Mouse (Mus musculus): ENCODE data around the gene Plcxd3. TPM values are rescaled to one million over a fixed set of nuclear protein-coding genes. Genes with fewer than 3 reads are reported as not detected.
"Not testable (repeated sequence)": the region's sequence is repeated elsewhere in the genome, so short reads cannot be mapped to it uniquely, and the experiment has no call there.

The Plcxd3 gene
- polyA plus RNA-seq, 1 experiment from 2014 or later, result 0.43 TPM

DNA sequence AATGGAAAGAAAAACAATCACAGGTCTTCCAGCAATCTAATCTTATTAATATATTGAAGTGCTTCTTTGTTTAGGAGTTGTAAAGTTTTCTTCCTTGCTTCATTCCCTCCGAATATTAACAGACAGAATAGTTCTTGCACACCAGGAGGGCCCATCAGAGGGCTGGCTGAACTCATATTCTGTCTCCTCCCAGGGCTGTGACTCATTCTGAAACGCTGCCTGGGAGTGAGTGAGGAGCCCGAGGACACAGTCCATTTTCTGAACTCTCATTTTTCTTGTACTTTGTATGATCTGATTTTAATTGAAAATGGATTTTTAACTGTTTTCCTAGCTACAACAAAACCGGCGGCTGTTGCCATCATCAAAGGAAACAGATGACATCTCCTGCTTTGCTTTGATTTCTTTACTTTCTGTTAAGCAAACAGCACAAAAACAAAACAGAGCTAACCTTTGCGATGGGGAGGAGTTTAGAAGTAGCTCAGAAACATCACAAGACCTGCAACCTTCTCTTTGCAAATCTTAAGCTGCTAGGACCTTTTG is 186.2 kb downstream of the Plcxd3 start:
- 45% methylated on average over 6 of the region's 6 CpGs for WGBS (ENCODE audit: insufficient replicate concordance)
- no peak for ATAC-seq (ENCODE audit: low read depth)
- H3K36me3 ChIP-seq, result no peaks in the 10 kb centered on the region
- no peak for DNase-seq
- H3K4me1 ChIP-seq (replicated peaks), result no peaks in the 10 kb centered on the region
- no peaks in the 10 kb centered on the region for H3K9me3 ChIP-seq (replicated peaks)
- no peak overlapping the region for H3K4me3 ChIP-seq (replicated peaks)
- H3K9ac ChIP-seq, result no peak overlapping the region
- H3K27me3 ChIP-seq, result no peaks in the 10 kb centered on the region
- H3K4me2 ChIP-seq, result no peak overlapping the region
- H3K27ac ChIP-seq, result no peak overlapping the region

- not testable (repeated sequence) for H3K27me3 ChIP-seq; H3K4me3 ChIP-seq (replicated peaks); H3K9ac ChIP-seq; H3K27ac ChIP-seq; H3K4me2 ChIP-seq; DNase-seq; H3K9me3 ChIP-seq (replicated peaks); ATAC-seq (ENCODE audit: low read depth); H3K36me3 ChIP-seq; H3K4me1 ChIP-seq (replicated peaks)
- 74% methylated on average over 8 of the region's 8 CpGs for WGBS (ENCODE audit: insufficient replicate concordance)
Measured at GRCm38 (mm10) chr15:4595521-4595920, 220.2 kb downstream of the Plcxd3 start.

- not testable (repeated sequence) for H3K9me3 ChIP-seq (replicated peaks); H3K27ac ChIP-seq; DNase-seq; H3K4me2 ChIP-seq; H3K9ac ChIP-seq; H3K27me3 ChIP-seq; ATAC-seq (ENCODE audit: low read depth); H3K36me3 ChIP-seq; H3K4me1 ChIP-seq (replicated peaks); H3K4me3 ChIP-seq (replicated peaks)
- WGBS (ENCODE audit: insufficient replicate concordance), result 78% methylated on average over 8 of the region's 8 CpGs
Measured at GRCm38 (mm10) chr15:4598661-4599060, 223.4 kb downstream of the Plcxd3 start.

- not testable (repeated sequence) for H3K4me2 ChIP-seq; H3K27me3 ChIP-seq; H3K9ac ChIP-seq; H3K9me3 ChIP-seq (replicated peaks); H3K27ac ChIP-seq; H3K4me1 ChIP-seq (replicated peaks); DNase-seq; H3K36me3 ChIP-seq; ATAC-seq (ENCODE audit: low read depth); H3K4me3 ChIP-seq (replicated peaks)
- 71% methylated on average over 8 of the region's 8 CpGs for WGBS (ENCODE audit: insufficient replicate concordance)
Measured at GRCm38 (mm10) chr15:4599331-4599730, 224.0 kb downstream of the Plcxd3 start.

DNA sequence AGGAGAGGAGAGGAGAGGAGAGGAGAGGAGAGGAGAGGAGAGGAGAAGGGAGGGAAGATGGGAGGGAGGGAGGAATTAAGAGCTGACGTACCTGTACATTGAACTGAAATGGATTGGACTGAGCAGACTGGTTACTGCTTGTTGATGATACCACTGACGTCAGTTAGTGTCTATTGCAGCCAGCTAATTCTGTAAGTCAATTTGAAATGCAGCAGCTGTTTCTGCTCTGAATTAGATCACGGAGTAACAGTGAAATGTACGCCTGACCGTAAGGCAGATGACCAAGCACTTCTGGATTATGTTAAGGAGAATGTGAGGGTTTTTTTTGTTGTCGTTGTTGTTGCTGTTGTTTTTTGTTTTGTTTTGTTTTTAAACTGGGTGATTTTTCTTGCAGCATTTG is 230.3 kb downstream of the Plcxd3 start:
- no peak for ATAC-seq (ENCODE audit: low read depth)
- Histone ChIP-seq H3K4me2 (no peak overlapping the region), H3K27me3 (no peaks in the 10 kb centered on the region), H3K27ac (no peak overlapping the region), H3K9ac (no peak overlapping the region), H3K36me3 (no peaks in the 10 kb centered on the region), H3K4me3 (replicated peaks) (no peak overlapping the region), H3K4me1 (replicated peaks) (no peaks in the 10 kb centered on the region), H3K9me3 (replicated peaks) (no peaks in the 10 kb centered on the region)
- WGBS (ENCODE audit: insufficient replicate concordance), result 64% methylated on average over 6 of the region's 6 CpGs
- no peak for DNase-seq

Data from liver, embryonic 13.5 days (tissue).